Mouse (Mus musculus) frontal cortex, postnatal 25 days (tissue): ENCODE measurements around the gene Ago4.

ENCODE experiments used
- DNase-seq, 2 experiments: peaks; one replicate each; pipeline ENCODE4 v3.0.0; 2022; ENCODE audit warnings: low spot score in 2 of 2

The Ago4 gene

DNA sequence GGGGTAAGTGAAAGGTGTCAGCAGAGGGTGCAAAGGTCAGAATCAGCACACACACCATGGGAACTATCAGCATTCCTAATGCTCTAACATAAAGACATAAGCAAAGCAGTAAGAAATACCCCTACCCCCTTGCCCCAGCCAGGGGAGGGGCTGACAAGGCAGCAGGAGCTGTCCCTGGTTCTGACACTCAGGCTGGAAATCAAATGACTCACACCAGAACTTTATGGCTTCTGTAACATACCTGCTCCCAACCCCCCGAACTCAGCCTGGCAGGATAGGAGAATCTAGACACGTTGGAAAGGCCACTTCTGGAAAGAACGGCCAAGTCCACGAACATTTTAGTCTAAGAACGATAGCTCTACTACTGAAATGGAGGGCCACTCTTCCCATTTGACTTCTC is 60.2 kb downstream of the Ago4 start:
- DNase-seq = no peak

DNA sequence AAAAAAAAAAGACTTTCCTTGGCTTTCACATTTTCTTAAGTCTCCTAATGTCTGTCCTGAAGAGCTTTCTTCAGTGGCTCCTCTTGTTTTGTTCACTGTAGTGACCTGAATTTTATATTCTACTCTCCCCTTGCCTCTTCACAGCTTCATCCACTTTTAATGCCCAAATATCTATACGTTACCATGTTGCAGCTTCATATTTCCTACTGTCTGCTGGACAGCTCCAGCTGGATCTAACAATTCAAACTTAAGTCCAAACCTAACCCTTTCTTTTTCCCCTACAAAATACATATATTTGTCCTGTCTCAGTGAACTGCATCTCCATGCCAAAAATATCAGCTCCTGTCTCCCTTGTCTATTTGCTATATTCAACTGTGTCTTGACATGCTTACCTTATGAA is 63.9 kb downstream of the Ago4 start:
- DNase-seq = no peak

DNA sequence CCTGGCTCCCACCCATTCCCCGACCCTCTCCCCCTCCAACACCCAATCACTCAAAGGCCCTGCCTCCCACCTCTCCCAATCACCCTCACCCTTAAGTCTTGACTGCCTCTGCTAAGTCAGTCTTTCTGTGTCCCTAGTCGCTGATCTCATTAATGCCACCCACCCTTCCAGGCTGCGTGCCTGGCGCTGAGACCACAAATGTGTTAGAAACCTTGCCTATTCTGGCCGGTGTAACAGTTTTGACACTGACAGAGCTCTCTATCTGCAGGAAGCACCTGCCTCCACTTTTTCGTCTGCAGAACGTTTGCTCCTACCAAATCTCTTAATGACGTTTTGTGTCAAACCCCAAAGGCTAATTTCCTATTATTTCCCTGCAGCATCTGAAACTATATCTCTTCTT is 64.3 kb downstream of the Ago4 start:
- peak in 1 of 2 experiments; percentile 27 for DNase-seq

DNA sequence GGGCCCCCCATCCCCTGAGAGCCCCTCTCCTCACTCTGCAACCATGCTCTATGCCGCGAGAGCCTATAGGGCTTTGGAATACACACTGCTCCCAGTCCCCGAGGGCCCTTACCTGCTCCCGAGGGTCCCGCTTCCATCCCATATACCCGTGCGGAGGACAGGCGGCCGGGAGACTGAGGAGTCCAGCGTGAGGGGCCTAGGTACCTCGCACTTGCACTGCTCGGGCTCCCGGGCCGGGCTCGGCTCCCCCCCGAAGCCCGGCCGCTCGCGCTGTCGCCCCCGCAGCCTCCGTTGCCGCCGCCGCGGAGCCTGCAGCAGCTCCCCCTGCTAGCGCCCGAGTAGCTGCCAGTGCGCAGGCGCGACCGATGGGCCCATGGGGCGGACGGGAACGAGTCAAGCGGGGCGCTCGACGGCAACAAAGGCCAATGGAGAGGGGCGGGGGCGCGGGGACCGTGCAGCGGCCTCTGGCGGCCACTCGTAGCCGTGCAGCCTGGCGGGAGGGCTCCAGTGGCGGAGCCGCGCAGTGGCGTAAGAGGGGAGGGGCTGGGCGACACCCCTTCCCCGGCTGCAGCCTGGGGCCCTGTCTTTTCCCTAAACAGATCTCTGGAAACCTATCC is 64.9 kb downstream of the Ago4 start, which contains the start of gene Ago1:
Gene Ago1, minus strand, starts transcription at position 299 of the 617 bp plus-strand sequence.
- DNase-seq = peak; percentile 81 to 91

DNA sequence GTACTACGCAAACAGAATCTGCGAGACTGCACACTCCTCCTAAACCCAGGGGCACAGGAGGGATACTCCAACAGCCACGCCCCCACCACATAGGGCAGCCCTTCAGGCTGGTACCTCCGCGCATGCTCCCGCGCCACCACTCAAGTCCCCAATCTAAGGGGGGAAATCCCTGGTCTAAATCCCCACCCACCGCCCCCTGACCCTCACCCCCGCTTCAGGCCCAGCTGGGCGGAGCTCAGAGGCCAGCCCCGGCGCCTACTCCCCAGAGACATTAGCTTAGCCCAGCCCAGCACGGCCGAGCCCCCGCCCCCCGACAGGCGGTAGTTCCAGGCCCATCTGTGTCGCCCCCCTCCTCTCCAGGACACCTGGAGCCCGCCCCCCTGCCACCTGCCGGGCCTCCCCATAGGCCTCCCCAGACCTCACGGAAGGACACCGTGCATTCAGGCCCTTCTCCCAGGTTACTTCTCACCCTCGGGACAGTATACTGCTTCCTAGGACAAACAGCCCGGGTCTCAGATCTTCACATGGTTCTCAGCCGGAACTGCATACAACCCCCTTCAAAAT is 65.5 kb downstream of the Ago4 start:
- peak in 1 of 2 experiments; percentile 23 for DNase-seq

DNA sequence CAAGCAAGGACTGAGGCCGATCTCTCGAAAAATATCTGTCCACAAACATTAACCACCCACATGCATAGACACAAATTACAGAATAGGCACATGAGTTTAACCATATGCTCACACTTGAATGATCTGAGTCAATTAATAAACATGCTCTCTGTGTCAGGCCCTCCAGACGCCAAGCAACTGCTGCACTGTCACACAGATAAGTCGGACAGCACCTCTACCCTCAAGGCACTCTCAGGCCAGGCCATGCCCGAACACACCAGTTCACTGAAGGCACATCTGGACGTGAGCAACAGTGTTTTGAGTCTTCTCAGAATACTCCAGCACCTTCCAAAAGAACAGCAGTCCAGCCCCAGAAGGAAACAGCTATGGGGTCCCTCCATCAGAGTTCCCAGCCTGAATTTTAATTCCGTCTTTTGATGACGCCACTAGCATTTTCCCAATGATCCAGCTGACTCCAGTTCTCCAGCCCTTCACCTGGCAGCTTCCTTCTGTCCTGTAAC is 67.0 kb downstream of the Ago4 start:
- no peak for DNase-seq

DNA sequence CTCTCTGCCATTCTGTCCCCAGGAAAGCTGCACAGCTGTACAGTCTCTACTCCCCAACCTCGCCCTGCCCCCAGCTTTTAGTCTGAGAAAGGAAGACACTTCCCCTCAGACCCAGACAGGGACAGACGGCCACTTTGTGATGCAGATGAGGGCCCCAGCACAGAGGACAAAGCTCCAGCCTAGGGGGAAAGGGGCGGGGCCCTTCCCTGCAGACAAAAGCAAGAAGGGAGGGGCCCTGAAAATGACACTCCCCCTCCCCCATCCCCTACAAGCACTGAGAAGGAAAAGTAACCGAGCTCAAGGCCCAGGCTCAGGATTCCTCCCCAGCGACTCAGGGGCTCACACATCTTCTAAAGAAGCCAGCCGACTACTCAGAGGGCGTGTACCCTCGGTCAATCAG is 67.4 kb downstream of the Ago4 start:
- DNase-seq = no peak

DNA sequence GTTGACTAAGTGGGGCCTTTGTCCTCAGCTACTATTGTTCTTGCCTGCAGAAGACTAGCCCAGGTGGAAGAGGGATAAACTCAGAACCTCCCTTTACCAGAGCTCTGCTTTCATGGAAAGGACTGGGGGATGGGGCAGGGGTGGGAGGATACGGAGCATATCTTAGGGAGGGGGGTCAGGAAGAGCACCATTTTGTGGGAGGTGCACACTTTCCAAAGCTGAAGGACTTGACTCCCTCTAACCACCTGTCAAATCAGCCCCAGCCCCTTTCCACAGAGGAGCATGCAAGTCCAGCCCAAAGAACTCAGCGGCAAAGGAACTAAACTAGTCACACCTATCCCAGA is 68.4 kb downstream of the Ago4 start:
- DNase-seq = no peak

DNA sequence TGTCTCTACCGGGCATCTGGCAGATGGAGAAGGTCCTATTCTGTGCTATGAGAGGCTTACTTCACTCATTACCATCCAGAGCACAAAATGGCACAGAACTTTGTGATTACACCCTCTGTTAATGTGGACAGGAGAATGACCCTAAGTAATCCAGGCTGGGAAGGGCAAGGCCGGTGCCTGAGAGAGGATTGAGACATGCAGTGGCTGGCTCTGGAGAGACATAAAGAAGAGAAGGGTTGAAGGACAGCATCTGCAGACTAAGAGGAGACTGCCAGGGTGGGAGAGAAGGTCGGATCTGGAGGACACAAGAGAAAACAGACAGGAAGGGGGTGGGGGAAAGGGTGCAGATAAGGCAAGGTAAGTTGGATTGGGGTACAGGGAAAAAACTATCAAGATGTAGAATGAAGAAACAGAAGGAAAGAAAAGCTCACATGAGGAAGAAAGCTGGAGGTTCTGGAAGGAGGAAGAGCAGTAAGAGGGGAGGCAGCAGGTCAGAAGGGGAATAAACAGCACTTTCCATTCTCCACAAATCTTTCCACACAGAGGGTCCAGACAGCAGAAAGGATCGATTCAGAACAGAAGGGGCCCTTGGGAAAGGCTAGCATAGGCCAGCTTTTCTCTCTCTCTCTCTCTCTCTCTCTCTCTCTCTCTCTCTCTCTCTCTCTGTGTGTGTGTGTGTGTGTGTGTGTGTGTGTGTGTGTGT is 68.9 kb downstream of the Ago4 start:
- DNase-seq = no peak

DNA sequence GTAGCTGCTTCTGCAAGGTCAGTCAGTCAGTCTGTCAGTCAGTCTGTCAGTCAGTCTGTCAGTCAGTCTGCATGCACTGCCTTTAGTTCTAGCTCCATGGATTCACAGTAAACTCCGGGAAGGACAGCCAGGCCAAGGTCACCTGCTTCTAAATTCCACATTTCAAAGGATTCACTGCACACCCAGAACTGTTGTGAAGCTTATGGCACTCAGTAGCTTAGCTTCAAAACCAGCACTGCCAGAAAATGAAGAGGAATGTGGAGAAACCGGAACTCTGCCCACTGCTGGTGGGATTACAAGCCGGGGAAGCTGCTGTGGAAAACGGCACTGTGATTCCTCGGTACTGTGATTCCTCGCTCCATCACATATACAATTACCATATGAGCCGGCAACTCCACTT is 77.8 kb downstream of the Ago4 start:
- DNase-seq = no peak

DNA sequence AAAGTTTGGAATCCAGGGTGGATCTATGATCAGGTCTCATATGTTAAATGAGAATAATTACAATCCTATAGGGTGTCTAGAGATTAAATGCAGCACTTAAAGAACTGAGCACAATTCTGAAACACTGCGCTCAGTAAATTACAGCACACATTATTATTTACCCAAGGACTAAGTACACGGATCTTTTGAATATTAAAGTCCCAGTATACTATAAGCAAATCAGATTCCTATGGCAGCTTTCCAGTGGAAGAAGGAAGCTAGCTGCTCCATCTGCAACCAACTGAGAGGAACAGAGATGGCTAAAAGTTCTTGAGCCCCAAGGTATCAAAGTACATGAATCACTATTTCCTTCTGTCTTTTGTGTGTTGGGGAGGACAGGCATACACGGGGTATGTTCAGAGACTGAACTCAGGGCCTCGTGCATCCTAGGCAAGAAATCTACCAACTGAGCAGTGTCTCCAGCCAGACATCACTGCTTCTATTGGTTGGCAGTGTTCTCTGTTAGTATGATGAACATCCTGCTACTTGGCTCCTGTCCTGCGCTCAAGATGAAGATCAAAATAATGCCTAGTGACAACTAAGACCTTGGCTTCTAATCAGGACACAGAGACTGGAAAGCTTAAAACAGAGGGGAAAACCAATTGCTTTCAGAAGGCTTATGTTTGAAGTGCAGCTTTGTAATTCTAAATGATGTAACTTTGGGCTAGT is 78.6 kb downstream of the Ago4 start:
- DNase-seq = no peak

DNA sequence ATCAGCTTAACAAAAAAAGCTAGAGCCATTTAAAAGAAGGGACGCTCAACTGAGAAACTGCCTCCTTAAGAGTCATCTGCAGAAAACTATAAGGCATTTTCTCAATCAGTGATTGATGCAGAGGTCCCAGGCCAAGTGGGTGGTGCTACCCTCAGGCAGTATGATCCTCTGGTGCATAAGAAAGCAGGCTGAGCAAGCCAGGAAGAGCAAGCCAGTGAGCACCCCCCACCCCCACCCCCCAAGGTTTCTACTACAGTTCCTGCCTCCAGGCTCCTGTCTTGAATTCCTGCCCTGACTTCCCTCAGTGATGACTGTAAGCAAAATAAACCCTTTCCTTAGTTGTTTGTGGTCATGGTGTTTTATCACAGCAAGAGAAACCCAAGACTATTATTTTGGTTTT is 83.0 kb downstream of the Ago4 start:
- DNase-seq = no peak

DNA sequence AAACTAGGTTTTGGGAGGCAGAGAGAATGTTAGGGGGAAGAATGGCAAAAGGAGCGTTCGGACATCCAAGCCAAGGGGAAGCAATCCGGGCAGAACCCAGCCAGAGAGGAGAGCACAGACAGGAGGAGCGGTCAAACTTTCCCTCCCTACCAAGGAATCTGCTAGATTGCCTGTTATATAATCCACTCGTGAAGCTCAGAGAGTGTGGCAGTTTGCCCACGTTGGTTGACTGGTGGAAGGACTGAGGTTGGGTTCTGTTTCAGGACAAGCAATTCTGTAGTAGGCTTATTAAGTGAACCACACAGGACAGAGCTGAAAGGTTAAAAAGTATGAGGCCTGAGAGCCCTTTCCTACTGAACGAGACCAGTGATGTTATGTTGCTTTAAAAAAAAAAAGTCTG is 86.1 kb downstream of the Ago4 start:
- no peak for DNase-seq

DNA sequence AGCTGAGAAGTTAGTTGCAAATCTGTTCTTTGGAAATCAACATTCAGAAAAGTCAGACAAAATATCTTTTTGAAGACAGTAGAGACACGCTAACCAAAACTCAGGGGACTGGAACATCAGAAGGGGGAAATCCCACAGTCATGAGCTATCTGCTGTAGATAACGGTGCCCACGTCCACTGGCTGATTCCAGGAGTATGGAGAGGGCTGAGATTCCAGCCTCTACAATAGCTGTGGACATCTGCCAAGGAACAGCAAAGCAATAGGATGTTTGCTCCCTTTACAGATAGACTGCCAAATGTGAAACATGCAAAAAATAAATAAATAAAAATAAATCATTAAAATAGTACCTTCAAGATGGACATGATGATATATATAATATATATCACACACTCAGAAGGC is 88.7 kb downstream of the Ago4 start:
- DNase-seq = no peak
